Mouse (Mus musculus) lung, postnatal 0 days (tissue): ENCODE measurements around the gene Rasl10a.

ENCODE experiments used
- CTCF ChIP-seq: IDR thresholded peaks from 2 replicates; pipeline ENCODE4 v1.5.1; 2016; ENCODE audit warnings: antibody characterized with exemption, mild to moderate bottlenecking
- EP300 ChIP-seq: IDR thresholded peaks from 2 replicates; pipeline ENCODE4 v1.6.1; 2016; ENCODE audit warnings: antibody characterized with exemption, mild to moderate bottlenecking, control low read depth

- TF ChIP-seq EP300 (no peak), CTCF (peak; percentile 66)
These were observed 17.0 kb downstream of the Rasl10a start for GRCm38 (mm10) chr11:5074882-5075281.
